Mouse (Mus musculus): ENCODE measurements at regions not wholly inside any gene's neighbourhood (a gene's known extent, or its start where the extent isn't known, plus 50 kb on each side); places are given as distances from the start of the nearest gene placed in this dataset.

DNA sequence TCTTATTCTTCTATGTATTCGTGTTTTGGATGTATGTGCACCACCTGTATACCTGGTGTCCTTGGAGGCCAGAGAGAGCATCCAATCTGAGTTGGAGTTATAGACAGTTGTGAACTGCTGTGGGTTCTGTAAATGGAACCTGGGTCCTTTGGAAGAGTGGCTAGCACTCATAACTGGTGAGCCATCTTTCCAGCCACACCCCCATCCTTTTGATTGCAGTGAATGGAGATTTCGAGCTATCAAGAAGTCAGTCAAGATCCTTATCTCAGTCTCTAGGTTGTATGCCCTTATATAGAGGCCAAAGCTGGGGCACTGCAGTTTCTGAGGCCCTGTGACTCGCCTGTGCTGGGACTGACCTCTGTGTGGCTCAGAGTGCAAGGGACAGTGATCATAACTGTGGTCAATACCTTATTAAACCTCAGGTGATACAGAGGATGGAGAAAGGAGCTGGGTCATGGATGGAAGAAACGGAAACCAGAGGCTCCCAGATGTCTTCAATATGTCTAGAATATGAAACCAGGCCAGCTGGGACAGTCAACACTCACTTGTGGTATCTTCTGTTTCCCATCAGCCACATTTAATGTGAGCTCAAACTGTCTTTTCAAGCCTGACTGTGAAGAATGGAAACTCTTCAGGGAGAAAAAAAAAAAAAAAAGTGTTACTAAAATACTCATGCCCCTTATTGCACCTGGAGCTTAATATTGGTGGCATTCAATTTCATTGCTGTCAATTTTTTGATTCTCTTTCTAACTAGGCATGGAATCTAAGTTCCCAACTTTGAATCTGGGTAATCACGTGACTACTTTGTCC lies 86.2 kb upstream of the Cpm start:
- no peak overlapping the region for H3K4me3 ChIP-seq
- no peak for ATAC-seq (ENCODE audit: insufficient number of reproducible peaks, insufficient read depth, low FRiP score, low TSS enrichment)
- H3K27me3 ChIP-seq, result no peaks in the 10 kb centered on the region
- no peak overlapping the region for H3K4me2 ChIP-seq (replicated peaks)
- H3K4me1 ChIP-seq, result peaks cover 4% of the 10 kb centered on the region; the same call in 1 of the 2 replicates
- H3K27ac ChIP-seq, result no peak overlapping the region
- no peak overlapping the region for H3K9ac ChIP-seq
- no peaks in the 10 kb centered on the region for H3K36me3 ChIP-seq
- H3K9me3 ChIP-seq, result no peaks in the 10 kb centered on the region
- 71% methylated on average over 5 of the region's 5 CpGs for WGBS

DNA sequence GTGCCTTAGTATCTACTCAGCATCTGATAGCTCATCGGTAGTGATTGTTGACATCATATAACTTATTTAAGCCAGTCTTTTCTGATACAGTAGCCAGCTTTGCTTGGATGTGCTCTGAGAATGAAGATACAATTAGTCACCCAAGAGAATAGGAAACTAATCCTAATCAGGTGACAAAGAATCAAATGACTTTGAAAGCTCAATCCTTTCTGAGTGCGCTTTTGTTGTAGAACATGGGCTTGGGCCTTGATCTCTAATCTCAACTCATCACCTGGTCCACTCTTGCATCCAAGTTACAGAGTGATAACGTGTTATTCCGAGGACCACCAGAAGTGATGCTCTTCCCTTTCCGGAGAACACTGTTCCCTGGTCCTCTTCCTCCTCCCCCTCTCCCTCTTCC lies 86.9 kb upstream of the Cpm start:
- no peak overlapping the region for H3K27ac ChIP-seq
- H3K4me3 ChIP-seq, result no peak overlapping the region
- H3K4me2 ChIP-seq (replicated peaks), result no peak overlapping the region
- no peak overlapping the region for H3K9ac ChIP-seq
- H3K4me1 ChIP-seq, result peaks cover 4% of the 10 kb centered on the region; the same call in 1 of the 2 replicates
- no peaks in the 10 kb centered on the region for H3K9me3 ChIP-seq
- ATAC-seq (ENCODE audit: insufficient number of reproducible peaks, insufficient read depth, low FRiP score, low TSS enrichment), result no peak
- WGBS, result 85% methylated on average over 5 of the region's 5 CpGs
- no peaks in the 10 kb centered on the region for H3K27me3 ChIP-seq
- H3K36me3 ChIP-seq, result no peaks in the 10 kb centered on the region

DNA sequence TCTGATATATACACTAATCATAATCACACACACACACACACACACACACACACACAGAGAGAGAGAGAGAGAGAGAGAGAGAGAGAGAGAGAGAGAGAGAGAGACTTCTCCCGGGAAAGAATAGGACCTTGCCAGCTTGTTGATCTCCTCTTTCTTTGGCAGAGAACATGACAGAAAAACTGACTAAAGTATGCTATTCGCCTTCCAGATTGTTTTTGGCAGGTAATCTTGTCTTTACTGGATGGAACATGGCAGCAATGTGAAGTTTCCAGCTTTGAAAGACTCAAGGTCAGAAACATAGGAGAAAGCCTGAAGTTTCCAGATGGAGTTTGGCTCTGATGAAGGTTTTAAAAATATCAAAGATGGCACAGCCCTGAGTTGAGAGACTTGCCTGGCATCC lies 87.8 kb upstream of the Cpm start:
- no peaks in the 10 kb centered on the region for H3K27me3 ChIP-seq
- H3K4me2 ChIP-seq (replicated peaks), result no peak overlapping the region
- no peaks in the 10 kb centered on the region for H3K4me1 ChIP-seq
- ATAC-seq (ENCODE audit: insufficient number of reproducible peaks, insufficient read depth, low FRiP score, low TSS enrichment), result no peak
- no peaks in the 10 kb centered on the region for H3K36me3 ChIP-seq
- H3K27ac ChIP-seq, result no peak overlapping the region
- WGBS, result 83% methylated on average over 2 of the region's 2 CpGs
- no peak overlapping the region for H3K9ac ChIP-seq
- H3K9me3 ChIP-seq, result no peaks in the 10 kb centered on the region
- no peak overlapping the region for H3K4me3 ChIP-seq

DNA sequence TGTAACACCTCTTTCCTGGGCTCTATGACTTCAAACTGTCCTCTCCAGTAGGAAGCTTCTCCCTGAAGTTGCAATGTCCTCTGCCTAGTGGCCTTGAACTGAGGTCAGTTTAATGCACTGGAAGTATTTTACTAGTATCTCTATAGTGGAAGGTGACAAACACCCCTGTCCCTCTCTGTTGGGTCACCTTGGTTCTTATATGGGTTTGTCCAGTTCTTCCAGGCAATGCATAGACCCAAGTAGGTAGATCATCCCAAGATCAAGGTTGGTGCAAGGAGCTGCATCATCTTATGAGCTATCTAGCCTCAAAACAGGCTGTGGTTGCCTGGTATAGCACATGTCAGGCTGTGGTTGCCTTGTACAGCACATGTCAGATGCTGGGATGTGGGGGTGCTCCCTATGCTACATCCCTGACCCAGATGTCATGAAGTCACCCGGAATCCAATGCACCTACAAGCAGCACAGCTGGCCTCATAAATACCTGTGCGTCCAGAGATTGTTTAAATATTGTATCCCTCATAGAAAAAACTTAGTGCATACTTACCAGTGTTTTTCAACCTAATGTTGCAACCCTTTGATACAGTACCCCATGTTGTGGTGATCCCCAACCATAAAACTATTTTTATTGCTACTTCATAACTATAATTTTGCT lies 88.4 kb upstream of the Cpm start:
- Histone ChIP-seq H3K9me3 (no peaks in the 10 kb centered on the region), H3K9ac (no peak overlapping the region), H3K4me3 (no peak overlapping the region), H3K27ac (no peak overlapping the region), H3K4me2 (replicated peaks) (no peak overlapping the region), H3K4me1 (no peaks in the 10 kb centered on the region), H3K36me3 (no peaks in the 10 kb centered on the region), H3K27me3 (no peaks in the 10 kb centered on the region)
- 92% methylated on average over 2 of the region's 2 CpGs for WGBS
- no peak for ATAC-seq (ENCODE audit: insufficient number of reproducible peaks, insufficient read depth, low FRiP score, low TSS enrichment)

DNA sequence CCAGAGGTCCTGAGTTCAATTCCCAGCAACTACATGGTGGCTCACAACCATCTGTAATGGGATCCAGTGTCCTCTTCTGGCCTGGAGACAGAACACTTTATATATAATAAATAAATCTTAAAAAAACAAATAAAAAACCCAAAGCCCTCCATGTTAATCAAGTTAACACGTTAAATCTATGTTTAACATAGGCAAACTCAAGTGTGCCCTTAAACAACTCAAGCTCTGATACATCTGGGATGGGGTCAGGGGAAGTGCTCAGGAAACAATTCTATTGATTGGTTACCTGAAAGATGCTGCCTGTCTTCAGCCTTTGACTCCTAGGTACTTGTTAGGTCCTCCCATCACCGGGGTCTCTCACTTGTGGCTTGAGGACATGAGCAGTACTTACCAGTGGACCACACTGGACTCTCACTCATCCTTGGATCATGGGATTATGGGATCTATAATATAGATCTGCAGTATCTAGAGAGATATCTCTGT lies 89.1 kb upstream of the Cpm start:
- no peak overlapping the region for H3K4me2 ChIP-seq (replicated peaks)
- no peak overlapping the region for H3K4me3 ChIP-seq
- H3K36me3 ChIP-seq, result no peaks in the 10 kb centered on the region
- WGBS, result 86% methylated on average over 2 of the region's 2 CpGs
- H3K27ac ChIP-seq, result no peak overlapping the region
- no peaks in the 10 kb centered on the region for H3K9me3 ChIP-seq
- H3K27me3 ChIP-seq, result no peaks in the 10 kb centered on the region
- H3K9ac ChIP-seq, result no peak overlapping the region
- H3K4me1 ChIP-seq, result no peaks in the 10 kb centered on the region
- ATAC-seq (ENCODE audit: insufficient number of reproducible peaks, insufficient read depth, low FRiP score, low TSS enrichment), result no peak

DNA sequence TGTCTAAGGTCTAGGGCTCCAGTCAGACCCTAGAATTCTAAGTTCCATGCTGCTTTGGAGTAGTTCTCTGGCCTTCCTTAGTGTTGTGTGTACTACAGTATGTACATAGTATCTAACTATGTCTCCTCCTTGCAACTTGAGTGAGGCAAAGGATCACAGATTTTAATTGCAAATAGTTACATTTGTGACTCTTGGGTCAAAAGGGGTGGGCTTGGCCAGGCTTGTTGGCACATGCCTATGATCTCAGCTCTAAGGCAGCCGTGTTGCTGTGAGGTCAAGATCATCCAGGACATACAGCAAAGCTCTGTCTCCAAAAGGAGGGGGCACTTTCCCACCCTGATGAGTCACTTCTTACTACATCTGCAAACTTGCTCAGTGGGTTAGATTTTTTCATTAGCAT lies 89.8 kb upstream of the Cpm start:
- H3K4me2 ChIP-seq (replicated peaks), result no peak overlapping the region
- ATAC-seq (ENCODE audit: insufficient number of reproducible peaks, insufficient read depth, low FRiP score, low TSS enrichment), result no peak
- no peaks in the 10 kb centered on the region for H3K36me3 ChIP-seq
- H3K4me1 ChIP-seq, result no peaks in the 10 kb centered on the region
- no peak overlapping the region for H3K9ac ChIP-seq
- no peaks in the 10 kb centered on the region for H3K27me3 ChIP-seq
- H3K9me3 ChIP-seq, result no peaks in the 10 kb centered on the region
- 61% methylated on average over 1 of the region's 1 CpGs for WGBS
- H3K27ac ChIP-seq, result no peak overlapping the region
- H3K4me3 ChIP-seq, result no peak overlapping the region

DNA sequence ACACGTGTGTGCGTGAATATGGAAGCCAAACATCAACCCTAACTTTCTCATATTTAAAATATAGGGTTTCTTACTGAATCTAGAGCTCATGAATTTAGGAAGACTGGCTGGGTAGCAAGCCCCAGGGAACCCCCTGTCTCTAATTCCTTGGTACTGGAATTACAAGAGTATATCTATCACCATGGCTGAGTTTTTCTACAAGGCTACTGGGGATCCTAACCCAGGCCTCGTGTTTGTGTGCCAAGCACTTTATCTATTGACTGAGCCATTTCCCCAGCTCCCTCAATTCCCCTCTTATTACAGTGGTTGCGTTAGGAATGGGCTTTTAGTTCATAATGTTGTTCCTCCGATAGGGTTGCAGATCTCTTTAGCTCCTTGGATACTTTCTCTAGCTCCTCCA lies 90.6 kb upstream of the Cpm start:
- Histone ChIP-seq H3K9ac (no peak overlapping the region), H3K4me2 (replicated peaks) (no peak overlapping the region), H3K36me3 (no peaks in the 10 kb centered on the region), H3K4me3 (no peak overlapping the region), H3K27me3 (no peaks in the 10 kb centered on the region), H3K27ac (no peak overlapping the region), H3K4me1 (no peaks in the 10 kb centered on the region), H3K9me3 (no peaks in the 10 kb centered on the region)
- no peak for ATAC-seq (ENCODE audit: insufficient number of reproducible peaks, insufficient read depth, low FRiP score, low TSS enrichment)
- 88% methylated on average over 5 of the region's 5 CpGs for WGBS

DNA sequence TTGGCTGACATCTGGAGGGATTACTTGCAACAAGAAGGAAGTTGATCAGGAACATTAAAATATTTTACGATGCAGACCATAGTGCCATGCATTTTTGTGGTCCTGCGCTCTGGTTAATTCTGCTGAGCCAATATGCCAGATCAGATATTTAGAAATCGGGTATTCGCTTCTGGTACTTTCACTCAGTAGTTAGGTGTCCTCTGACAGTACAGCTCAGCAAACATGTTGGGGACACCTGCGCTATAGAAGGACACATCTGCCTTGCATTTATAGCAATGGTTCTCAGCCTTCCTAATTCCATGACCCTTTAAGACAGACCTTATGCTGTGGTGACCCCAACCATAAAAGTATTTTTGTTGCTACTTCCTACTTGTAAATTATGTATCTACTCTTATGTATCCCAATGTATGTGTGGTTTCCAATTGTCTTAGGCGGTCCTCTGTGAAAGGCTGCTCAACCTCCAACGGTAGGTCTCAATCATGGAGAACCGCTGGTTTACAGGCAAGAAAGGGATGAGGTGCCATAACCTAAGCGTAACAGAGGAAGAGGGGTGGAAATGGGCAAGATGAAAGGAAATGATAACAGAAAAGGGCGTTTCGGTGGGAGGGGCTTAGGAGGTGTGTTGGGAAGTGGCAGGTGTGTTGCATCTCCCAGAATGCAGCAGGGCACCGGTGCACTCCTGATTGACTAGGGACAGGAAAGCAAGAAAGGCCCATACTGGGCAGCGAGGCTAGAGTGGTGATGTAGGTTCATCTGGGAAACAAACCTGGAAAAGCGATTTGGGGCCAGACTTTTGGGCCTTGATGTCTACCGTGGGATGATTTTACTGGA lies 92.3 kb upstream of the Cpm start:
- H3K4me3 ChIP-seq, result no peak overlapping the region
- peaks cover under 1% of the 10 kb centered on the region; the same call in 1 of the 2 replicates for H3K4me1 ChIP-seq
- no peaks in the 10 kb centered on the region for H3K27me3 ChIP-seq
- no peak overlapping the region for H3K9ac ChIP-seq
- H3K27ac ChIP-seq, result no peak overlapping the region
- ATAC-seq (ENCODE audit: insufficient number of reproducible peaks, insufficient read depth, low FRiP score, low TSS enrichment), result no peak
- H3K4me2 ChIP-seq (replicated peaks), result no peak overlapping the region
- no peaks in the 10 kb centered on the region for H3K9me3 ChIP-seq
- 92% methylated on average over 15 of the region's 15 CpGs for WGBS
- no peaks in the 10 kb centered on the region for H3K36me3 ChIP-seq

DNA sequence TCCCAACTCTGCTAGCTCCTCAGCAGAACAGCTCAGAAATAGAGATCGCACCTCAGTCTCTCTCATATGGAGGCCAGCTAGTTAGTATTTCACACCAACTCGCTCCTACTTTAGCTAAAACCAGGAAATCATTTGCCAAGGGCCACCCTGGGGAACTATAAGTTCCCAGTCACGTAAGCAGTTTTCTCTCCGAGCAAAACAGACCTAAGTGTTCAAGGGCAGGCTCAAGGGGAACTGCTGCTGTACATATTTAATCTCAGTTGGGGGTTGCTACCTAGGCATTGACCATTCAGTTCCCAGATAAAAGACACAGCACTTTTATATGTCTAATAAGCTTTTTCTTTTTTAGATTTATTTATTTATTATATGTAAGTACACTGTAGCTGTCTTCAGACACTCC lies 93.5 kb upstream of the Cpm start:
- ATAC-seq (ENCODE audit: insufficient number of reproducible peaks, insufficient read depth, low FRiP score, low TSS enrichment), result no peak
- no peak overlapping the region for H3K27ac ChIP-seq
- no peak overlapping the region for H3K4me3 ChIP-seq
- H3K9me3 ChIP-seq, result no peaks in the 10 kb centered on the region
- 72% methylated on average over 4 of the region's 4 CpGs for WGBS
- no peak overlapping the region for H3K4me2 ChIP-seq (replicated peaks)
- H3K27me3 ChIP-seq, result no peaks in the 10 kb centered on the region
- H3K9ac ChIP-seq, result no peak overlapping the region
- H3K36me3 ChIP-seq, result no peaks in the 10 kb centered on the region
- H3K4me1 ChIP-seq, result peaks cover 5% of the 10 kb centered on the region; the same call in 1 of the 2 replicates

DNA sequence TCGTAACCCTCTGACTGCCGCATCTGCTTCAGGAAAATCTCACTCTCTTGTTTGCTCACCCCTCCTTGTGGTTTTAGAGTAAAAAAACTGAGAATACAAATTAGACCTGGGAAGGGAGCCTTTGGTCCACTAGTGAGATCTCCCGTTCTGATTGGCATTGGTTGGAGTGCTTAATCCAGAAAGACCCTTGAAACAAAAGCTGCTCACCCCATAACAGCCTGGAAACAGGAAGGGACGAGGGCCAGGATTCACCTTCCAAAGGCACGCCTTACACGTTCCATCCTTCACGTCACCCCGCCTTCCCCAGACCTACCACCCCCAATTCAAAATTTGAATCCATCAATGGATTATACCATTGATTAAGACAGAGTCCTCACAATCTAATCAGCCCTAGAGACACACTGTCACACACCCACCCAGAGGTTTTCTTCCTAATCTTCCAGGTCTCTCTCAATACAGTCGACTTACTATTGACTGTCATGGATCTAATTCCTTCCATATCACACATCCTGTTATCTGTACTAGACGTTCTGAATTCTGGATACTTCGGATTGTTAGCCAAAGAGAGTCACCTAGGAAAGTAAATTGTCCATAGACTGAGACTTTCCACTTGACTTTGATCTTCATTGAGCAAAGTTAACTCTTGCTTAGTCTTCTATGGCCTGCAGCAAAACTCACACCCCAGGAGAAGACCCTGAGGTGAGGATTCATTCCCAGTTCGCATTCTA lies 94.1 kb upstream of the Cpm start:
- Histone ChIP-seq H3K27ac (no peak overlapping the region), H3K9ac (no peak overlapping the region), H3K27me3 (no peaks in the 10 kb centered on the region), H3K4me2 (replicated peaks) (no peak overlapping the region), H3K9me3 (no peaks in the 10 kb centered on the region), H3K4me1 (peaks cover 5% of the 10 kb centered on the region; the same call in 1 of the 2 replicates), H3K36me3 (no peaks in the 10 kb centered on the region), H3K4me3 (no peak overlapping the region)
- ATAC-seq (ENCODE audit: insufficient number of reproducible peaks, insufficient read depth, low FRiP score, low TSS enrichment), result no peak
- WGBS, result 89% methylated on average over 12 of the region's 12 CpGs

DNA sequence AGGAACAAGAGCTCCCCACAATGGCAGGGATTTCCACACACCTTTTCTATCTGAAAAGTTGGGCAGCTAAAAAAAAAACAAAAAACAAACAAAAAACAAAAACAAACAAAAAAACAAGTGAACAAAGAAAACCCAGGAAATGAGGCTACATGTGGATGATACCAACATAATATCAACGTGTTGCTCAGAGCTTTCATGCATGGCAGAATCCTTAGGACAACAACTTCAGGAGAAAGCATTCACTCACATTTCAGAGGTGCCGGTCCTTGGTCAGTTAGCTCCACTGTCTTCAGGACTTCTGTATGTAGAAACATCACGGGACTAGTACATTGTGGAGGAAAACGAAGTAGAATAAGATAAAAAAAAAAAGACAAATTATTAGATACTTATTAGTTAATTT lies 94.8 kb upstream of the Cpm start:
- Histone ChIP-seq H3K36me3 (no peaks in the 10 kb centered on the region), H3K27me3 (no peaks in the 10 kb centered on the region), H3K9ac (no peak overlapping the region), H3K27ac (no peak overlapping the region), H3K4me1 (peaks cover 5% of the 10 kb centered on the region; the same call in 1 of the 2 replicates), H3K4me2 (replicated peaks) (no peak overlapping the region), H3K9me3 (no peaks in the 10 kb centered on the region), H3K4me3 (no peak overlapping the region)
- ATAC-seq (ENCODE audit: insufficient number of reproducible peaks, insufficient read depth, low FRiP score, low TSS enrichment), result no peak
- 88% methylated on average over 4 of the region's 4 CpGs for WGBS

All from embryonic facial prominence, embryonic 12.5 days (tissue).